Mouse (Mus musculus): ENCODE measurements around the gene Acot2.
"Not testable (repeated sequence)": the region's sequence is repeated elsewhere in the genome, so short reads cannot be mapped to it uniquely, and the experiment has no call there.

DNA sequence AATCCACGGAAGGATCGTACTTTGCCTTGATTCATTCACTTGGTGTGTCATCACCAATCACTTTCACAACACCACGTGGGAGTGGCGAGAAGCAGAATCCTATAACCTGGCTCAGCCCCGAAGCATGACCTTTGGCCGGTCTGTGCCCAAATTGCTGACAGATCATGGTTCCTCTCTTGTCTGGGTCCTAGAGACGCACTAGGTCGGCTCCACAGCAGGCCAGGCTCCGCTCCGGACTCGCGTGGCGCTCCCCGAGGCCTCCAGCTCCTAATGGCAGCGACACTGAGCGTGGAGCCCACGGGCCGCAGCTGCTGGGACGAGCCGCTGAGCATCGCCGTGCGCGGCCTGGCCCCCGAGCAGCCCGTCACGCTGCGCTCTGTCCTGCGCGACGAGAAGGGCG is 50.6 kb downstream of the Acot2 start, which contains the start of gene Acot4:
- TF ChIP-seq CTCF, EP300 (IDR thresholded peaks at IDR 0.05; ENCODE audit: low read depth): not testable (repeated sequence)
